Mouse (Mus musculus): ENCODE results near the gene Fhl4. TPM values are rescaled to one million over a fixed set of nuclear protein-coding genes. Genes with fewer than 3 reads are reported as not detected.

Gene Fhl4
- polyA plus RNA-seq (2014; fragmentation: Illumina TruSeq; extraction: RNeasy Lipid Tissue Mini Kit (QIAGEN cat#74804)), result 1.5 TPM

GRCm38 (mm10) chr10:85102247-85103084 lies at the start of gene Fhl4, which contains the start of gene Tmem263:
Fhl4 (minus strand) TSS chr10:85102495.
Tmem263 (plus strand) TSS chr10:85102627.

GRCm38 (mm10) chr10:85127395-85128287 lies 25.3 kb upstream of the Fhl4 start, which contains the start of gene Mterf2:
Mterf2 (minus strand) TSS chr10:85128027.

Other genes starting within 250 kb of the Fhl4 start
- 48.7 TPM for gene Ric8b, start 184.9 kb downstream of the Fhl4 start, polyA plus RNA-seq (2014; fragmentation: Illumina TruSeq; extraction: RNeasy Lipid Tissue Mini Kit (QIAGEN cat#74804))
- gene Tmem263, start 132 bp upstream of the Fhl4 start, polyA plus RNA-seq (2014; fragmentation: Illumina TruSeq; extraction: RNeasy Lipid Tissue Mini Kit (QIAGEN cat#74804)), result 129 TPM
- gene Mterf2, start 25.5 kb upstream of the Fhl4 start, polyA plus RNA-seq (2014; fragmentation: Illumina TruSeq; extraction: RNeasy Lipid Tissue Mini Kit (QIAGEN cat#74804)), result 13.6 TPM
- 25.0 TPM for gene Cry1, start 82.6 kb upstream of the Fhl4 start, polyA plus RNA-seq (2014; fragmentation: Illumina TruSeq; extraction: RNeasy Lipid Tissue Mini Kit (QIAGEN cat#74804))

Data from ovary, adult 10 weeks (tissue).